Mouse (Mus musculus) v-Abl transformed pro-B cells (cell line): ENCODE measurements around the gene Fbp1.

Experiments
- in situ Hi-C, 2 experiments: fragments of 400-800 bp; cut with MboI; formaldehyde crosslinking; loops; one replicate each; pipeline ENCODE4 v1.15.1; 2025; ENCODE audit not compliant: unreplicated experiment in 2 of 2

Fbp1 gene

DNA sequence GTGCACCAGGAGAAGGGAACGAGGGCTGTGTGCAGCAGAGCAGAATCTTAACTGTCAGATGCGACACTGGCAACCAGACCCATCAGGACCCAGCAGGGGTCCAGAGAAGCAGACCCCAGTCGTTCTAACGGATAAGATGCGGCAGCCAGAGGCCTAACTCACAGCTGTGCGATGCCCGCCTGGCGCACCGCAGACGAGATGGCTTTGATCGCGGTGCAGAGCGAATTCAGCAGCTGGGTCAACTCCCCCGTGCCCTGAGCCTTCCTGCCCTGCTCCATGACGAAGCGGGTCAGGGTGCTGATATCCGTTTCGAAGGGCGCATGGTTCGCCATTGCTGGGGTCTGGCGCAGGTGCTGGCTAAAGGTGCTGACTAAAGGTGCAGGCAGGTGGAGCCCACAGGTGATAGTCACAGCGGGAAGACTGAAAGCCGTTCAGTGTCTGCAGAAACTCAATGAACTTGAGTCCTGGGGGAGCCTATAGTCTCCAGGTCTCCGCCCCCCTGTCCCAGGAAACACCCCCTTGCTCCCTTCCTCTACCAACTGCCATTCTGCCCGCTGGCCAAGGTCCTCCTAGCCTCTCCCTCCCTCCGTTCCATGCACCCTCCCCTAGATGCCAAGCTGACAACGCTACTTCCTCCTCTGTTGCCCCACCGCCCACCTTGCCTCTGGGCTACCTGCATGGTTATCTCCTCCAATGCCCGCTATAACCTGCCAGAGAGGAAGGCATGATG lies at the start of gene Fbp1:
TSS of gene Fbp1 (minus strand) at position 571 of the 730 bp plus-strand sequence.
- in situ Hi-C loops: no loop called here

- in situ Hi-C loops: no loop called here
Measured at GRCm38 (mm10) chr13:62932452-62932851, 44.4 kb upstream of the Fbp1 start.

DNA sequence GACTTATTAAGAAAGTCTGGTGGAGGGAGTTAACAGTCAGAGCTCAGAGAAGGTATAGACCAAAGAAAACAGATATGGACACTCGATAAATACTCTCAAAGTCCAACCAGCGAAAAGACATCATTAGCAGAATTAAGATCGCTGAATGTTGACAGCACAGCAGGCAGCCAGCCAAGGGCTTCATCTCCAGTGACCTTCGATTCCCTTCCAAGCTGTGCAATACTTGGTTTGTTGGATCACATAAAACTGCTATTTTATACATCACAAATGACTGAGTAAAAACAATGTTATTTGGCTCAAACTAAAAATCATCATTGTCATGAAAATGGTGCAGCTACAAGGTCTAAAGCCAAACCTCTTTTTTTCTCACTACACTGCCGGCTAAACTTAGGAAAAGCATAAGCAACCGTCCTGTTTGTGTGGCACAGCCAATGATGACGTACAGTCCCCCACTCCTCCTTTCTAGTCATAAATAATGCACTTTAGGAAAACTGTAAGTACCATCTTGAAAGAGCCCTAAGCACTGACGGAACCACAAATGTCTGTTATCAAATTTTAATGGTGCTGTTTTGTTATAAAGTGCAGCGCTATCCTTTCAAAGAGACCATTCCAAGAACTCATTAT lies 41.8 kb upstream of the Fbp1 start:
- in situ Hi-C loops: loop anchor here (5.0 to 10.0 kb wide), 6 partner anchors 117 to 765 kb away; no protein-coding TSS in a partner anchor

- in situ Hi-C loops: loop anchor here (5.0 to 10.0 kb wide), 6 partner anchors 118 to 766 kb away; no protein-coding TSS in a partner anchor
Measured at GRCm38 (mm10) chr13:62929144-62929543, 41.1 kb upstream of the Fbp1 start.

- in situ Hi-C loops: loop anchor here (5.0 to 10.0 kb wide), 6 partner anchors 120 to 767 kb away; no protein-coding TSS in a partner anchor
Measured at GRCm38 (mm10) chr13:62927470-62927869, 39.4 kb upstream of the Fbp1 start.

GRCm38 (mm10) chr13:62926479-62926878 lies 38.4 kb upstream of the Fbp1 start:
- in situ Hi-C loops: loop anchor here (5.0 to 10.0 kb wide), 6 partner anchors 121 to 768 kb away; no protein-coding TSS in a partner anchor

DNA sequence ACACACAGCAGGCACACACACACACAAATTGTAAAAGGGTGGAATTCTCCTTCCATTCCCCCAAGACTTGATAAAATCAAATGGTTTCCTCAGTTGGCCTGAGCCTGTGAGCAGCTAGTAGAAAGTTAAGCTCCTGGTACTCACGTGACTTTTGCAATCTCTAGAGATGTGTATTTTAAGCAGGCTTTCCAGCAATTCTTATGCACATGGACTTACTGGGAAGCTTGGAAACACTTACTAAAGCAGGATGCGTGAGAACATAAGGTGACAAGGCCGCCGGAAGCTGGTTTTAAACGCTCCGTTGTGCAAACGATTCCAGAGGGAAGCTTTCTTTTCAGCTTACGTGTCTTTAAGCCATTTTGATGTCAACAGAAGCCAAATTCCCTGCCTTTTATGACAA lies 35.1 kb upstream of the Fbp1 start:
- in situ Hi-C loops: loop anchor here (5.0 to 25.0 kb wide), 5 partner anchors 614 to 1114 kb away; partner anchors contain the start of gene Ercc6l2 (in 2 of the 2)

GRCm38 (mm10) chr13:62922645-62923044 lies 34.6 kb upstream of the Fbp1 start:
- in situ Hi-C loops: loop anchor here (5.0 to 25.0 kb wide), 5 partner anchors 615 to 1115 kb away; partner anchors contain the start of gene Ercc6l2 (in 2 of the 2)

GRCm38 (mm10) chr13:62919647-62920341 lies 31.7 kb upstream of the Fbp1 start:
- in situ Hi-C loops: loop anchor here (5.0 to 25.0 kb wide), 6 partner anchors 455 to 1118 kb away; partner anchors contain the start of genes Ercc6l2 (in 2 of the 2) and Gm49359 (in 1 of the 2)

DNA sequence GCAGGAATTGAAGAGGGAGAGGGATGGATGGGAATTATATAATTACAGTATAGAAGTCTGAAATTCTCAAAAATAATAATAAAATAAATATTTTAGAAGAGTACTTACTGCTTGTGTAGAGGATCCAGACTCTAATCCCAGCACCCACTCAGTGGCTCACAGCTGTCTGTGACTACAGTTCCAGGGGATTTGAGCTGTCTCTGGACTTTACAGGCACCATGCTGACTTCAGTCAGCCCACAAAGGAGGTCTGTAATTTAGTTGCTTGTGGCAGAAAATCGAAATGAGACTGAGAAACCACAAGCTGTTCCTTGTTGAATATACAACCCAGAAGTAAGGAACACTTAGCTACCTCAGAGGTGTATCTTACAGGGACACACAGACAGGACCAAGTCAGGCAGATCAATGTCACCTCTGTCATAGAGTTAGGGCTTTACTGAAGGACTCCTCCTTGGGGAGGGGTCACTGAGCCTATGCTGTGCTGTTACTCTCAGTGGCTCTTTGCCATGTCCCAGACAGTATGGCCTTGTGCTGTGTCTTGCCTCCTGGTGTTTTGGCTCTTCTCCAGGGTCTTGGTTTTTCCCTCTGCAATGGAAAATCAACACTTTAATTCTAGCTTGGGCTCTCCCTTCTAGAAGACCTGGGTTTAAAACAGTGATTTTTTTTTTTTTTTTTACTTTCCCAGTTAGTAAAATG lies 29.5 kb upstream of the Fbp1 start:
- in situ Hi-C loops: loop anchor here (5.0 to 25.0 kb wide), 5 partner anchors 453 to 1120 kb away; partner anchors contain the start of genes Ercc6l2 (in 2 of the 2) and Gm49359 (in 1 of the 2)

- in situ Hi-C loops: loop anchor here (5.0 to 25.0 kb wide), 5 partner anchors 452 to 1121 kb away; partner anchors contain the start of genes Ercc6l2 (in 2 of the 2) and Gm49359 (in 1 of the 2)
Measured at GRCm38 (mm10) chr13:62916675-62917074, 28.6 kb upstream of the Fbp1 start.

DNA sequence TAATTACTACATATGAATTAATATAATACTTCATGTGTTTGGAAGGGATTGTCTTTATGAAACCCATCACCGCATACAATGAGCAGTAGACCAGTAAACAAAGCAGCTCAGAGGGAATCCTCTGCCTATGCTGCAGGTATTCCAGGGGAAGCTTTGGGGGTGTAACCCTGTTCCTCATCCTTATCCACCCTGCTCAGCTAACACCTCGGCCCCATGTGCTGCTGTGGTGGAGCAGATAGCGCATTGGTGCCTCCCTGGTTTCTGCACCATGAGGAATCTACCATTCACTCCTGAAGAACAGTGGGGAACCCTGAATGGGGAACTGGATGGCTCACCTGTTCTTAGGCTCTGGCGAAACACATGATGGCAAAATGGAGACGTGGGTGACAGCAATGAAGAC lies 23.5 kb upstream of the Fbp1 start:
- in situ Hi-C loops: loop anchor here (10.0 to 25.0 kb wide), 4 partner anchors 447 to 901 kb away; partner anchors contain the start of genes Ercc6l2 (in 2 of the 2) and Gm49359 (in 1 of the 2)

DNA sequence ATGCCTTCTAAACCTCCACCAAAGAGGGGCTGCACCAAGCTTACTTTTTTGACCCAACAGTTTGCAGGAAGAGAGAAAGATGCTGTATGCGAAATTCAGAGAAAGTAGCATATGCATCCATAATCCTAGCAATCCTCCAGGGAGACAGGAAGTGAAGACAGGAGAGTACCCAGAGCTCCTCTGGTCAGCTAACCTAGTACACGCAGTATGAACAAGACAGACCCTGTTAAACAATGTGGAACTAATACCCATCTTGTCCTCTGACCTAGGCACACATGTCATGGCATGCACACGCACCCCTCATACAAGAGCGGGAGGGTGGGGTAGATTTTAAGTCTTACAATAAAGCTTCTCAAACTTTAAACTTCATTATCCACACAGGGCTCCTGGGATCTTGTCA lies 22.1 kb upstream of the Fbp1 start:
- in situ Hi-C loops: loop anchor here (10.0 to 25.0 kb wide), 4 partner anchors 445 to 902 kb away; partner anchors contain the start of genes Ercc6l2 (in 2 of the 2) and Gm49359 (in 1 of the 2)

DNA sequence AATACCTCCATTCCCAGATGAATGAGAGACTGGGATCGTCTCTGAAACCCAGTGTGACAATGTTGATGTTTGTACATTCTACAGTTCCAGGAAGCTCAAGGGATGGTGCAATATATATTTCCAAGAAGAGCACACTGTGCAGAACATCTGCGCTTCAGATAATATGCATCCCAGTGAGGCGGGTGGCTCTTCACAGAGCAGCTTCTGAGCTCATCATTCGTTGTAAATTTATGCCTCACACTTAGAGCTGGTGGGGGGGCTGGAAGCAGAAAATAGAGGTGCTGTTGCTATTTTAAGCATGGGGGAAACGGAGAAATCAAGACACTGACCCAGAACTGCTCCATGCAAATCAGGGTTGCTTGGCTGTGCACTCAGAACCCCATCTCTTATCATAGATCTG lies 21.7 kb upstream of the Fbp1 start:
- in situ Hi-C loops: loop anchor here (10.0 to 25.0 kb wide), 4 partner anchors 445 to 903 kb away; partner anchors contain the start of genes Ercc6l2 (in 2 of the 2) and Gm49359 (in 1 of the 2)

DNA sequence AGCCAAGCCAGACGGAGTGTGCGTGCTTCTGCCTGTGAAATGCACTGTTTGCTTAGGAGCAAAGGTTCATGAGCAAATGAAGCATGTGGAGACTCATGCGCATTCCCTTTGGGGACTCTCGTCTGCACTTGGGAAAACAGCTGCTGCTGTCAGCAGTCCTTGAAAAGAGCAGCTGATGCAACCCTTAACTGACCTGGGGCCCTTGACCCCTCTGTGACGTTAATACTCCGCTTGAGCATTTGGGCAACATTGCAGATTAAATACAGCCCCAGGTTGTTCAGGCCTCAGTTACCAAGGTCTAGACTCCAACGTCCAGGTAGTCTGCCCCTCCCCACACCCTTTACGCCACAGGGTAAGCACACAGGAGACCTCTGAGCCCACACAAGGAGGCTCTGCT lies 20.1 kb upstream of the Fbp1 start:
- in situ Hi-C loops: loop anchor here (25.0 kb wide), 3 partner anchors 629 to 904 kb away; partner anchors contain the start of gene Ercc6l2 (in 2 of the 2)

- in situ Hi-C loops: loop anchor here (25.0 kb wide), 3 partner anchors 630 to 905 kb away; partner anchors contain the start of gene Ercc6l2 (in 2 of the 2)
Measured at GRCm38 (mm10) chr13:62907527-62908162, 19.6 kb upstream of the Fbp1 start.

DNA sequence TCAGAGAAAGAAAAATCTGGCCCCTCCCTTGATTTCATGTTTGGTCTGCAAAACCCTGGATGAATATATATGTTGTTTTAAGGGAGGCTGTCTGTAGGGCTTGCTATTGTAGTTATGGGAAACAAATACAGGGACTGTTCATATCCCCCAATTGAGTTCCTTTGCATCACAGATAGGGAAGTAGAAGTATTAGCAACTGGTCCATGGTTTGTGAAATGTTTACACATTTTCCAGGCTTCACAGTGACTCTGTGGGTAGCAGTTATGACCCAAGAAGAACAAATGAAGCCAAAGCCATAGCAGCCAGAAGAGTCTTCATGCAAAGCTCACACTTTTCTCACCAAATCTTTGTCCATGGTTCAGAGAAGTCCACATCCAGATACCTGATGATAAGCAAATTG lies 13.1 kb upstream of the Fbp1 start:
- in situ Hi-C loops: loop anchor here (25.0 kb wide), 3 partner anchors 636 to 911 kb away; partner anchors contain the start of gene Ercc6l2 (in 2 of the 2)

- in situ Hi-C loops: no loop called here
Measured at GRCm38 (mm10) chr13:62897927-62898646, 10.0 kb upstream of the Fbp1 start.
